ENCODE assay signal across 8 mouse cellular contexts in the genomic region with DNA sequence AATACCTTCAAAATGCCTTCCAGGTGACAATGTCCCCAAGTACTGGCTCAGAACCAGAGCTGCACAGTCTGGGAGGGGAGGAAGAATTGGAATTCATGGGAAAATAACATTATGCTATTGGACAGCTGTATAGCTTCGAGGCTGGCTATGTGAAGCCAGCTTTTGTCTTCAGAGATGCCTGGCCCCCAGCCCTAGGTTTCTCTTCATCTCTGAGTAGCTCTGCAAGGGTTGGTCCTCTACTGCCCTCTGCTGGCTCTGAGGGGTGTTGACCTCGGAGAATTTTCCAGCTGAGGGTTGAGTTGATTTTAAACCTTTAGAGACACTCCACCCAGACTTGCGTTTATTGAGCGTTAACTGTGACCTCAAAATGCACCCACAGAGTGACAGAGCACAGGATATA.
DNase-seq lines count a peak whose midpoint lies in the region; ATAC-seq and TF ChIP-seq lines count a peak whose summit lies in the region.

No protein-coding gene starts in this region.

- TF ChIP-seq CTCF in intestine, postnatal 0 days (IDR thresholded peaks at IDR 0.05; ENCODE audit: low read depth) = peak; percentile 93

- peak; percentile 21 to 52 for DNase-seq in urinary bladder, adult 18-20 months (ENCODE audit: low spot score in 2 of 2)
- no peak for DNase-seq in urinary bladder, postnatal 10 days (ENCODE audit: low spot score)
- peak; percentile 85 for DNase-seq in embryo, embryonic 11 days
- DNase-seq in gastrocnemius, postnatal 4 days (ENCODE audit: low spot score in 2 of 2) = peak; percentile 53 to 78
- peak; percentile 75 to 87 for DNase-seq in left cerebral cortex, postnatal 25 days (ENCODE audit: low spot score in 2 of 2)
- peak; percentile 3 for DNase-seq in spleen, adult 12 weeks (ENCODE audit: low spot score)

- no peaks in the 10 kb centered on the region for H3K9me3 ChIP-seq in intestine, postnatal 0 days (ENCODE audit: control insufficient read depth)
- no peaks in the 10 kb centered on the region for H3K9me3 ChIP-seq in midbrain, embryonic 12.5 days

- H3K36me3 ChIP-seq in intestine, postnatal 0 days (ENCODE audit: control insufficient read depth, insufficient read depth) = no peaks in the 10 kb centered on the region
- H3K36me3 ChIP-seq in midbrain, embryonic 12.5 days = no peaks in the 10 kb centered on the region

- H3K27me3 ChIP-seq in intestine, postnatal 0 days (replicated peaks; ENCODE audit: control insufficient read depth, insufficient read depth, low read length) = no peaks in the 10 kb centered on the region
- no peaks in the 10 kb centered on the region for H3K27me3 ChIP-seq in midbrain, embryonic 12.5 days

- H3K9ac ChIP-seq in intestine, postnatal 0 days (ENCODE audit: low read depth, low read length) = no peak overlapping the region
- H3K9ac ChIP-seq in midbrain, embryonic 12.5 days (replicated peaks) = peak overlapping the region; percentile 44; the same call in 1 of the 2 replicates

- no peak for ATAC-seq in intestine, postnatal 0 days
- peak; percentile 83 for ATAC-seq in midbrain, embryonic 12.5 days (ENCODE audit: low FRiP score, low read depth)

- no peaks in the 10 kb centered on the region; the same call in 1 of the 2 replicates for H3K4me1 ChIP-seq in intestine, postnatal 0 days (replicated peaks; ENCODE audit: control insufficient read depth, insufficient read depth, low read length)
- peaks cover 19% of the 10 kb centered on the region for H3K4me1 ChIP-seq in midbrain, embryonic 12.5 days

- no peak overlapping the region for H3K4me3 ChIP-seq in intestine, postnatal 0 days (ENCODE audit: low read depth, low read length)
- H3K4me3 ChIP-seq in midbrain, embryonic 12.5 days = peak overlapping the region; percentile 17; the same call in 1 of the 2 replicates

- peak overlapping the region; percentile 54 for H3K4me2 ChIP-seq in intestine, postnatal 0 days (replicated peaks; ENCODE audit: low read depth)
- H3K4me2 ChIP-seq in midbrain, embryonic 12.5 days (replicated peaks) = peak overlapping the region; percentile 45

- H3K27ac ChIP-seq in intestine, postnatal 0 days (ENCODE audit: low read depth, low read length) = no peak overlapping the region
- H3K27ac ChIP-seq in midbrain, embryonic 12.5 days (replicated peaks) = peak overlapping the region; percentile 73

- intact Hi-C loops in left cerebral cortex, postnatal 25 days (cut with DNase I) = loop anchor here (5.0 kb wide), 2 partner anchors 396 to 441 kb away; no protein-coding TSS in a partner anchor

- WGBS in intestine, postnatal 0 days = 2% methylated on average over 4 of the region's 4 CpGs
- 5% methylated on average over 4 of the region's 4 CpGs for WGBS in midbrain, embryonic 12.5 days
